Mouse (Mus musculus) liver, embryonic 14.5 days (tissue): ENCODE data around the gene Ppfia2.

Experiments
- CTCF ChIP-seq: IDR thresholded peaks from 2 replicates; pipeline ENCODE4 v1.5.1; 2016; ENCODE audit warnings: antibody characterized with exemption, low read depth, control low read depth
- EP300 ChIP-seq: IDR thresholded peaks from 2 replicates; pipeline ENCODE4 v1.6.1; 2016; ENCODE audit warnings: antibody characterized with exemption, low read depth

DNA sequence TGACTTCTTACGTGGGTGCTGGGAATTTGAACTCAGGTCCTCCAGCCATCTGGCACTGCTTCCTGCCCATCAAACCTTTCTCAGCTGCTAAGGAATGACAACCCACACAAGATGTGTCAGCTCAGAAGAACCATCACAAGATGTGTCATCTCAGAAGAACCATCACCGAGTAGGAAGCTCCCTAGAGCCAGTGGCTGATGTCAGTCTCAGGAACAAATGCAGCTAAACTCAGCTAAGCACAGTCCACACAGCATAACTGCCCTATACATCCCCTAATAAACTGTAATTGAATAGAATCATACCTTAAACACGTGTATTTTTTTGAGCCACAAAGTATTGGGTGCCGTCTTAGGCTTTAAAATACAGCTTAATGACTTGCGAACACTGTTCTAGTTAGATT lies 117.7 kb downstream of the Ppfia2 start:
- no peak for TF ChIP-seq EP300
- TF ChIP-seq CTCF, result no peak
